ENCODE assay signal across 33 mouse cellular contexts in genomic region chr16:32803901-32804300, GRCm38 (mm10). TPM values are rescaled to one million over a fixed set of nuclear protein-coding genes. Genes with fewer than 3 reads are reported as not detected.
DNase-seq lines count a peak whose midpoint lies in the region; ATAC-seq and TF ChIP-seq lines count a peak whose summit lies in the region.
"Had no signal": no experiment of that assay in that cellular context is flagged by ENCODE, and none has a peak within 500 bp of the region (broad histone marks: within the 10 kb centered on the region; RNA-seq: fewer than 3 reads in every experiment).

No protein-coding gene starts in this region.

- H3K4me2 ChIP-seq in lung, postnatal 0 days (replicated peaks; ENCODE audit: low read depth, low read length): no peak overlapping the region
- H3K4me2 ChIP-seq: forebrain, embryonic 15.5 days; hindbrain, embryonic 15.5 days; limb, embryonic 12.5 days; liver, embryonic 12.5 days; midbrain, embryonic 12.5 days; neural tube, embryonic 12.5 days had no signal

- H3K9me3 ChIP-seq in lung, postnatal 0 days (ENCODE audit: low read length): no peaks in the 10 kb centered on the region
- H3K9me3 ChIP-seq: embryonic facial prominence, embryonic 10.5 days; forebrain, embryonic 15.5 days; hindbrain, embryonic 15.5 days; limb, embryonic 12.5 days; liver, embryonic 12.5 days; midbrain, embryonic 12.5 days; neural tube, embryonic 12.5 days had no signal

- peaks cover 6% of the 10 kb centered on the region for H3K4me1 ChIP-seq in heart, adult 2 months (ENCODE audit: control insufficient read depth, insufficient read depth, low read length)
- no peaks in the 10 kb centered on the region; the same call in 1 of the 2 replicates for H3K4me1 ChIP-seq in lung, postnatal 0 days (ENCODE audit: insufficient read depth, low read depth, low read length)

- DNase-seq in heart, adult 2 months: no peak
- no peak for DNase-seq in heart, adult 11 months
- peak; percentile 36 for DNase-seq in lung, postnatal 0 days (ENCODE audit: low spot score)
- DNase-seq in lung, postnatal 14 days: no peak
- DNase-seq in Muller cell, postnatal 12 days (ENCODE audit: inconsistent ontology term): peak; percentile 28
- DNase-seq in adrenal gland, postnatal 36 days: no peak
- DNase-seq in kidney, adult 8-10 months: no peak
- DNase-seq: spleen, adult 18-20 months; thymus, postnatal 25 days had no signal

- H3K27ac ChIP-seq in heart, adult 2 months: peak overlapping the region; percentile 80; the same call in 1 of the 2 replicates
- H3K27ac ChIP-seq in lung, postnatal 0 days (ENCODE audit: low read length): no peak overlapping the region; the same call in 1 of the 2 replicates
- H3K27ac ChIP-seq: embryonic facial prominence, embryonic 10.5 days; liver, embryonic 12.5 days; midbrain, embryonic 12.5 days; neural tube, embryonic 12.5 days had no signal

- no peak overlapping the region for H3K4me3 ChIP-seq in heart, adult 2 months
- H3K4me3 ChIP-seq in lung, postnatal 0 days (ENCODE audit: low read depth, low read length): no peak overlapping the region
- H3K4me3 ChIP-seq: embryonic facial prominence, embryonic 10.5 days; forebrain, embryonic 15.5 days; hindbrain, embryonic 15.5 days; limb, embryonic 12.5 days; liver, embryonic 12.5 days; midbrain, embryonic 12.5 days; neural tube, embryonic 12.5 days had no signal

- no peaks in the 10 kb centered on the region for H3K27me3 ChIP-seq in heart, adult 2 months (ENCODE audit: control insufficient read depth, insufficient read depth, low read length)
- H3K27me3 ChIP-seq in lung, postnatal 0 days (replicated peaks; ENCODE audit: insufficient read depth, low read length): no peaks in the 10 kb centered on the region
- H3K27me3 ChIP-seq: forebrain, embryonic 15.5 days; hindbrain, embryonic 15.5 days; limb, embryonic 12.5 days; liver, embryonic 12.5 days; midbrain, embryonic 12.5 days; neural tube, embryonic 12.5 days had no signal

- TF ChIP-seq POLR2A in heart, adult 2 months (IDR thresholded peaks at IDR 0.05; ENCODE audit: insufficient read depth, low read depth, low read length): no peak

- no peak for ATAC-seq in lung, postnatal 0 days
- ATAC-seq: CD4-positive, CD25-positive, alpha-beta regulatory T cell, adult 4 months; liver, embryonic 12.5 days had no signal

- H3K79me2 ChIP-seq in heart, adult 2 months (replicated peaks; ENCODE audit: control insufficient read depth, insufficient read depth, low read length): no peaks in the 10 kb centered on the region

- TF ChIP-seq EP300 in heart, adult 2 months (IDR thresholded peaks at IDR 0.05; ENCODE audit: insufficient read depth, low read depth, low read length): no peak
- TF ChIP-seq EP300 in lung, postnatal 0 days (IDR thresholded peaks at IDR 0.05): no peak

- TF ChIP-seq CTCF in heart, adult 2 months (IDR thresholded peaks at IDR 0.05): no peak
- TF ChIP-seq CTCF in lung, postnatal 0 days (IDR thresholded peaks at IDR 0.05): no peak

- no peaks in the 10 kb centered on the region for H3K36me3 ChIP-seq in heart, adult 2 months (ENCODE audit: control insufficient read depth, insufficient read depth, low read length)
- H3K36me3 ChIP-seq in lung, postnatal 0 days (ENCODE audit: insufficient read depth, low read length): no peaks in the 10 kb centered on the region
- H3K36me3 ChIP-seq: embryonic facial prominence, embryonic 10.5 days; forebrain, embryonic 15.5 days; hindbrain, embryonic 15.5 days; limb, embryonic 12.5 days; liver, embryonic 12.5 days; midbrain, embryonic 12.5 days; neural tube, embryonic 12.5 days had no signal

- WGBS in heart, adult 2 months: 52% methylated on average over 5 of the region's 5 CpGs
- 34% methylated on average over 5 of the region's 5 CpGs for WGBS in lung, postnatal 0 days

- intact Hi-C loops in heart, adult 2 months (cut with DNase I): no loop called here

- H3K9ac ChIP-seq in heart, adult 2 months (ENCODE audit: low read depth, low read length): no peak overlapping the region
- no peak overlapping the region for H3K9ac ChIP-seq in lung, postnatal 0 days (replicated peaks; ENCODE audit: low read depth)
- H3K9ac ChIP-seq: forebrain, embryonic 15.5 days; hindbrain, embryonic 15.5 days; limb, embryonic 12.5 days; liver, embryonic 12.5 days; midbrain, embryonic 12.5 days; neural tube, embryonic 12.5 days had no signal

RNA-seq across cellular contexts. Expression of gene Smbd1, which starts 6.4 kb away (rescaled TPM):
- not detected for total RNA-seq in heart, adult 2 months (2021)
- not detected in 2 replicates for polyA plus RNA-seq in heart, adult 2 months (2012; rRNA removed)
- polyA plus RNA-seq in lung, postnatal 0 days (2015; fragmentation: Nextera tagmentation; extraction: Ambion mirVana): 2.1 and 3.0 TPM in 2 replicates
- not detected for total RNA-seq in adrenal gland, postnatal 36 days (2021)
- total RNA-seq: adrenal gland, adult 18-20 months; adrenal gland, postnatal 4 days; gastrocnemius, postnatal 14 days; heart, adult 8-10 months; heart, postnatal 4 days; layer of hippocampus, adult 8-10 months; layer of hippocampus, postnatal 36 days; left cerebral cortex, postnatal 14 days; megakaryocyte progenitor cell, adult 5-6 weeks; MEL; monocyte, adult 5-6 weeks had no signal
- polyA plus RNA-seq: CD4-positive, CD25-positive, alpha-beta regulatory T cell, adult 4 months; cortical plate, adult 2 months; embryonic facial prominence, embryonic 10.5 days; forebrain, embryonic 15.5 days; heart, embryonic 16.5 days; hindbrain, embryonic 15.5 days; intestine, embryonic 14.5 days; kidney, adult 2 months; limb, embryonic 12.5 days; liver, embryonic 12.5 days; midbrain, embryonic 12.5 days; neural tube, embryonic 12.5 days; stomach, embryonic 14.5 days had no signal

RNA-seq across cellular contexts. Expression of gene Muc20, which starts 6.7 kb away (rescaled TPM):
- under 1 TPM; 0.30 to 0.47 TPM for total RNA-seq in heart, adult 2 months (2021)
- polyA plus RNA-seq in heart, adult 2 months (2012; rRNA removed): 0.94 TPM in 1 of 2 replicates, not detected in the other
- 0.89 and 1.1 TPM in 2 replicates for polyA plus RNA-seq in lung, postnatal 0 days (2015; fragmentation: Nextera tagmentation; extraction: Ambion mirVana)
- not detected for total RNA-seq in adrenal gland, postnatal 36 days (2021)
- total RNA-seq: layer of hippocampus, postnatal 36 days; left cerebral cortex, postnatal 14 days; megakaryocyte progenitor cell, adult 5-6 weeks; MEL; monocyte, adult 5-6 weeks had no signal
- polyA plus RNA-seq: cortical plate, adult 2 months; embryonic facial prominence, embryonic 10.5 days; forebrain, embryonic 15.5 days; limb, embryonic 12.5 days; liver, embryonic 12.5 days; midbrain, embryonic 12.5 days; neural tube, embryonic 12.5 days; stomach, embryonic 14.5 days had no signal

Comparison
In these comparisons a context has a peak if more than half of its experiments do, and no peak if none do; other contexts are left out.
1. DNase-seq: peak in lung, postnatal 0 days (single experiment) and Muller cell, postnatal 12 days (single experiment); none in heart, adult 2 months (0 of 2), heart, adult 11 months (single experiment), lung, postnatal 14 days (single experiment), adrenal gland, postnatal 36 days (0 of 2) and kidney, adult 8-10 months (0 of 2).